Mouse (Mus musculus): Measurements from ENCODE around the gene Ggt1. TPM values are rescaled to one million over a fixed set of nuclear protein-coding genes. Genes with fewer than 3 reads are reported as not detected.

The Ggt1 gene
- 0.40 and 1.6 TPM in 2 replicates for polyA plus RNA-seq (2015; fragmentation: Nextera tagmentation; extraction: Ambion mirVana)

DNA sequence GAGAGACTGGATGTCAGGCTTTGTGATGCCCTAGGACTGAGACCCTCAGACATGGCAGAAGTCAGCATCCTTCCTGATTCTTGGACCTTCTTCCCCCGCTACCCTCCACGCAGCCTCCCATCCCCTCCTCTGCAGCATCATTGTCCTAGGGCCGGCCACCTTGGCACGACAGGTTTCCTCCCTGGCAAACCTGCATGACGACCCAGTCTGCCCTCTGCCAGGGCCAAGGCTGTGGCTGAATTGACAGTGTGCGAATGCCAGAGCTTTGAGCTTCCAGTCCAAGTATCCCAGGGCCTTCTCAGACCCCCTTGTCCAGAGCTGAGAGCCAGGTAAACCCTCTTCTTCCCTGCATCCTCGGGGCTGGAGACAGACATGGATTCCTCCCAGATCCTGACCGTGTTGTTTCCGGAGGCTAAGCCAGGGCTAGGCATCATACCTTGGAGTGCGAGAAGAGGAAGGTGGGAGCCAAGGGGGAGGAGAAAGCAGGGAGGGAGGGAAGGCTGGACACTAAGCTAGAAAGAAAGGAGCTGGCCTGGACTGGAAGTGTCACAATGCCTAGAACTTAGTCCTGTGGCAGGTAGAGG lies at the start of gene Ggt1:
Ggt1 (plus strand) TSS at position 534 of the 584 bp plus-strand sequence.
- Histone ChIP-seq H3K36me3 (peaks cover 10% of the 10 kb centered on the region), H3K27me3 (peaks cover 25% of the 10 kb centered on the region), H3K9ac (peak within 1 kb of the TSS; percentile 95), H3K27ac (replicated peaks) (peak within 1 kb of the TSS; percentile 96), H3K4me3 (peak within 1 kb of the TSS; percentile 67), H3K4me2 (peak within 1 kb of the TSS; percentile 70), H3K4me1 (replicated peaks) (peaks cover 49% of the 10 kb centered on the region), H3K9me3 (no peaks in the 10 kb centered on the region)
- whole genome bisulfite sequencing = 57% methylated on average over 10 of the region's 10 CpGs
- ATAC-seq (ENCODE audit: low read depth) = no peak

DNA sequence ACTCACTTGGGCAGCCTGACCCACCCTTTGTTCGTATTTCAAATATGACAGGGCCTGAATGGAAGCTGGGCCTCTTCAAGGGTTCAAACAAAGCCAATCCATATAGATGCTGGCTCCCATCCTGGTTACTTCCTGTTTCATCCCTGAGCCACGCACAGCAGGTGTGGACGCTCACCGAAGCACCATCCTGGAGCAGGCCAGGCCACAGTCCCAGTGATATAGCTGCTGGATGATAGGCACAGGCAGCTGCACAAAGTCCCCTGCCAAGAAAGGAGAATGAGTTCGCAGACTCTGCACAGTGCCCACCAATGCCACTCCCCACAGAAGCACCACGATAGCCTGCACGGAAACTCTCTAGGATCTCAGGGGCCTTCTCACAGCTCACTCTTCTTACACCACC lies 49.5 kb upstream of the Ggt1 start:
- Histone ChIP-seq H3K27ac (replicated peaks) (no peak overlapping the region), H3K27me3 (no peaks in the 10 kb centered on the region), H3K4me3 (no peak overlapping the region), H3K36me3 (peaks cover 50% of the 10 kb centered on the region), H3K4me2 (no peak overlapping the region), H3K4me1 (replicated peaks) (peaks cover 28% of the 10 kb centered on the region), H3K9me3 (no peaks in the 10 kb centered on the region), H3K9ac (no peak overlapping the region)
- ATAC-seq (ENCODE audit: low read depth) = no peak
- 96% methylated on average over 7 of the region's 7 CpGs for WGBS

DNA sequence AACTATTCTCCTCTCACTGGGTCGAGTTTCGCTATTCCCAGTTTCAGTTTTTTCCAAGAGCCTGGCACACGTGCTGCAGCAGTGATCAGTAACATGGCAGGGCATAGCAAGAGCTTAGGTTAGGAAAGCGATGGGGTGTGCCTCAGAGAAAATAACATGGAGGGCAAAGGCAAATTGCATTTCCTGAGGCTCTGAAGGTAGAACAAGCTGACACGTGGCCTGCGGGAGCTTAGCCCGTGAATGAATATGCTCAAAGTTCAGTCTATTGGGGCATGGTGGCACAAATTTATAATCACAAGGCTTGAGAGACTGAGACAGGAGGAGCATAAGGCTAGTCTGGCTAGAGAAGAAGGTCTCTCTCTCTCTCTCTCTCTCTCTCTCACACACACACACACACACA lies 48.6 kb upstream of the Ggt1 start:
- no peak for ATAC-seq (ENCODE audit: low read depth)
- Histone ChIP-seq H3K9me3 (no peaks in the 10 kb centered on the region), H3K27me3 (no peaks in the 10 kb centered on the region), H3K36me3 (peaks cover 41% of the 10 kb centered on the region), H3K9ac (no peak overlapping the region), H3K27ac (replicated peaks) (no peak overlapping the region), H3K4me2 (no peak overlapping the region), H3K4me1 (replicated peaks) (peaks cover 28% of the 10 kb centered on the region), H3K4me3 (no peak overlapping the region)
- WGBS = 87% methylated on average over 7 of the region's 7 CpGs

DNA sequence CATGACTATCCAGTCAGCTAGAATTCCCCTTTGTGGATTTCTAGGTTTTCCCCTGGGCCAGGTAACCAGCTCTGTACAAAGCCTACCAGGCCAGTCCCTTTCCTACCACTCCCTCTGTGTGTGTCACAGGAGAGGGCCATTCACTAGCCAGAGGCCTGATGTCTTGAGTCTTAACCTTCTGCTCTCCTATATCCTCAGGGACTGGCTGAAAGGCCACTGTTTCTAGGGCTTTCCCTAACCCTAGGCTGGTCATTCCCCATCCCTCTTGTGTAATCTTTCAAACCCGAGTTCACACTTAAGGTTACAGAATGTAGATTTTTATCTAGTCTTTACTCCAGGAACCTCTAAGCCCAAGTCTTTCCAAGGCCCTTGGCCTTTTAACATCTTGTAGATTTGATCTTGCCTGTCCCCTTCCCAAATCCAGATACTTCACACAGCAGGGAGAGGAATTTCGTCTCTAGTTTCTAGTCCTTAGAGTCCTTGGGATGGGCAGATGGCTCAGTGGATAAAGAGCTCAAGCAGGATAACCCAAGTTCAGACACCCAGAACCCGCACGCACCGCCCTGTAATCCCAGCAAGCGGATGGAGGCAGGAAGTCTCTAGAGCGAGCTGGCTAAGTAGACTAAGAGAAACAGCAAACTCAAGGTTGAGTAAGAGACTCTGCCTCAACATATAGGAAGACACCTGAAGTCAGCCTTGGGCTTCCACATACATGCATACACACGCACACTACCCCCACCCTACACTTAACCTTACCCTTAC lies 47.9 kb upstream of the Ggt1 start:
- no peak for ATAC-seq (ENCODE audit: low read depth)

DNA sequence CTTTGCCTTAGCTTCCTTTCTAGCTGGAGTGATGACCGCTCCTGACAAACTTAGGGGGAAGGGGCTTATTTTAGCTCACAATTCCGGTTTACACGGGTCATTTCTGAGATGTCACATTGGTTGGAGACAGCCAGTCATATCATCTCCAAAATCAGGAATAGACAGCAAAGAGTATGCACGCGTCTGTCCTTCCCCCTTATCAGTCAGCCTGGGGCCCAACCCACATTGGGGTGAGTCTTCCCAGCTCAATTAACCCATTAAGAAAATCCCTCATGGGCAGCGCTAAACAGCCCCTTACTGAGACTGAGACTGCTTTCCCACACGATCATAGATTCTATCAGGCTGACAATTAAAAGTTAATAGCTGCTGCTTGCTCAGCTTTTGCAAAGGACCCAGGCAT lies 47.0 kb upstream of the Ggt1 start:
- Histone ChIP-seq H3K9me3 (no peaks in the 10 kb centered on the region), H3K27ac (replicated peaks) (no peak overlapping the region), H3K36me3 (peaks cover 26% of the 10 kb centered on the region), H3K4me1 (replicated peaks) (peaks cover 39% of the 10 kb centered on the region), H3K4me3 (no peak overlapping the region), H3K27me3 (no peaks in the 10 kb centered on the region), H3K9ac (no peak overlapping the region), H3K4me2 (no peak overlapping the region)
- WGBS = 86% methylated on average over 7 of the region's 7 CpGs
- no peak for ATAC-seq (ENCODE audit: low read depth)

More for the DNA sequence above, 47.9 kb upstream of the Ggt1 start:
- Histone ChIP-seq H3K9ac (no peak overlapping the region), H3K4me3 (no peak overlapping the region), H3K4me1 (replicated peaks) (peaks cover 30% of the 10 kb centered on the region), H3K9me3 (no peaks in the 10 kb centered on the region), H3K36me3 (peaks cover 34% of the 10 kb centered on the region), H3K4me2 (no peak overlapping the region), H3K27me3 (no peaks in the 10 kb centered on the region), H3K27ac (replicated peaks) (no peak overlapping the region)
- 87% methylated on average over 8 of the region's 8 CpGs for WGBS

DNA sequence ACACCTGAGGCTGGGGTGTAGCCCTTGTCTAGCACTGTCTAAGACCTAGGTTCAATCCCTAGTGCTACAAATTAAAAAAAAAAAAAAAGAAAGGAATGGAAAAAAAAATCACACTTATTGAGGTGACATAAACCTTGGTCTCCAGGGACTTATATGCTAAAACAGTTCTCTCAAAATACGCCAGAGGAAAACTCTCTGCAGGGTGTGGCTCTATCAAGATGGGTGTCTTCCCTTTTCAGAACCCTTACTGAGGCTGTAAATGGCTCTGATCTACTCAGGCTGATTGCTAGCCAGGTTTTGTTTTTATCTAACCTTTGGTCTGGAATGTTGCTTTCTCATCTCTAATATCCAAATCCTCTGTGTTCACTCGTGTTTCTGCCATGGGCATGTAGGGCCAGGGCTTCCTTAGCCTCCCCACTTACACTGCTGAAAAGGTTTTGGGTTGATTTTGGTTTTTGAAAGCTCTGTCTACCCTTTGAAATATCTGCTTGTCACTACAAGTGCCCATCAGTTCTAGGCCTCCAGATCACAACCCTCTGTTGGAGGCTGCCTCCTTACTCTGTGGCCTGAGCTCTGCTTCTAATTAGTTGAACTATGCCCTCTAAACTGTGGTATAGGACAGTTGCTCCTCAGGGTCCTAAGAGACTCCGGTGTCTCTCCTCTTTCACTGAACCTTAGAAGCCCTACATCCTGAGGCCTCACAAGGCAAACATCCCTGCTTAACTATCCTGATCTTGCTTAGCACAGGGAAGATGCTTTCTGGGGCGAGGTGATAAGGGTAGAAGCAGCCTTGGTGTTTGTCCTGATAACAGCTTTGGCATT lies 46.0 kb upstream of the Ggt1 start:
- H3K27ac ChIP-seq (replicated peaks) = no peak overlapping the region

DNA sequence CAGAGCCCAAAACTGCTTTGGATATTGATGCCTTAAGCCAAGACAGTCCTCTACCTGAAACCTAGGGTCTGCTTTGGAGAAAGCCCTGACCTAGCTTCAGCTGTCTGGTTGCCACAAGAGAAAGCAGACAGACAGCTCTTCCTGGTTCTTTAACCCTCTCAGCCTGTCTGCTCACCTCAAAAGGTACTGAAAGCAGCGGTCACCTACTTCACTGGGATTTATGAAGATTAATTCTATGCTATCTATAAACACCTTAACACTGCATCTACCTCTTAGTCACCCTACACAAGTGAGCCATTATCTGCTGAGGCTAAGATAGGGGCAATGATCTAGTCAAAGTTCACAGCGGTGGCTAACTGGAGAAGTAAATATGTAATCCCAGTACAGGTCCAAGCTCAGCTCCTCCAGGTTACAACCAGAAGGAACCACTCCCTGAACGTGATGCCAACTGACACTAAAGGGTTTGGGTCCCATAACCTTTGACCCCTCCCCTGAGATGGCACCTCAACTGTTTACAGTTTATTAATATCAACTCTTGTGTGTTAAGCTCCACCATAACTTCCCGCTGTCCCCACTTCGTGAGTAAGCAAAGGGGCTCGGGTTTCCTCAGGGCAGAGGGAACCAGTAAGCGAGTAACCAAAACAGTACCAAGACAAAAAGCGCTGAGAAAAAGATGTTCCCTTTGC lies 45.2 kb upstream of the Ggt1 start:
- Histone ChIP-seq H3K27me3 (no peaks in the 10 kb centered on the region), H3K9me3 (no peaks in the 10 kb centered on the region), H3K36me3 (peaks cover 25% of the 10 kb centered on the region), H3K4me3 (peak overlapping the region; percentile 77), H3K4me1 (replicated peaks) (peaks cover 48% of the 10 kb centered on the region), H3K27ac (replicated peaks) (peak overlapping the region; percentile 97), H3K9ac (peak overlapping the region; percentile 89), H3K4me2 (peak overlapping the region; percentile 96)
- 25% methylated on average over 8 of the region's 8 CpGs for WGBS
- ATAC-seq (ENCODE audit: low read depth) = no peak

More for the DNA sequence above, 46.0 kb upstream of the Ggt1 start:
- Histone ChIP-seq H3K4me2 (peak overlapping the region; percentile 96), H3K36me3 (peaks cover 25% of the 10 kb centered on the region), H3K4me3 (peak overlapping the region; percentile 77), H3K27me3 (no peaks in the 10 kb centered on the region), H3K9ac (peak overlapping the region; percentile 89), H3K4me1 (replicated peaks) (peaks cover 43% of the 10 kb centered on the region), H3K9me3 (no peaks in the 10 kb centered on the region)
- no peak for ATAC-seq (ENCODE audit: low read depth)
- WGBS = 83% methylated on average over 4 of the region's 4 CpGs

DNA sequence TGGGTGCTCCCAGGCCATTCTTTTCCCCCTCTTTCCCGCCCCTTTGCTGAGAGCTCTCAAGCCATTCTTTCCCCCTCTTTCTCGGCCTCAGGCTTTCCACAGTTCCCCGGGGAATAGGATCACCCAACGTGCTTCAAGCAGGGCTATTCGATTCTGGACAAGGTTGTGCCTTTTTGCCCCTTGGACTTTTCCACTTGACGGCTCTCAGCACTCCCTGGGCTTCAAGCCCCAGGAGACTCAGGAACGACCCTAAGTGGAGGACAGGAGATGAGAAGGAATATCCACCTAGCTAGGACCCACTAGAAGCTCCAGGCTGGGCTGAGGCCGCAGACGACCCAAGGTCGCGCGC lies 44.7 kb upstream of the Ggt1 start:
- ATAC-seq (ENCODE audit: low read depth) = no peak
- Histone ChIP-seq H3K9ac (peak overlapping the region; percentile 89), H3K9me3 (no peaks in the 10 kb centered on the region), H3K36me3 (peaks cover 25% of the 10 kb centered on the region), H3K4me3 (peak overlapping the region; percentile 77), H3K27me3 (no peaks in the 10 kb centered on the region), H3K4me1 (replicated peaks) (peaks cover 50% of the 10 kb centered on the region), H3K4me2 (peak overlapping the region; percentile 96), H3K27ac (replicated peaks) (peak overlapping the region; percentile 97)
- 2% methylated on average over 12 of the region's 12 CpGs for WGBS

DNA sequence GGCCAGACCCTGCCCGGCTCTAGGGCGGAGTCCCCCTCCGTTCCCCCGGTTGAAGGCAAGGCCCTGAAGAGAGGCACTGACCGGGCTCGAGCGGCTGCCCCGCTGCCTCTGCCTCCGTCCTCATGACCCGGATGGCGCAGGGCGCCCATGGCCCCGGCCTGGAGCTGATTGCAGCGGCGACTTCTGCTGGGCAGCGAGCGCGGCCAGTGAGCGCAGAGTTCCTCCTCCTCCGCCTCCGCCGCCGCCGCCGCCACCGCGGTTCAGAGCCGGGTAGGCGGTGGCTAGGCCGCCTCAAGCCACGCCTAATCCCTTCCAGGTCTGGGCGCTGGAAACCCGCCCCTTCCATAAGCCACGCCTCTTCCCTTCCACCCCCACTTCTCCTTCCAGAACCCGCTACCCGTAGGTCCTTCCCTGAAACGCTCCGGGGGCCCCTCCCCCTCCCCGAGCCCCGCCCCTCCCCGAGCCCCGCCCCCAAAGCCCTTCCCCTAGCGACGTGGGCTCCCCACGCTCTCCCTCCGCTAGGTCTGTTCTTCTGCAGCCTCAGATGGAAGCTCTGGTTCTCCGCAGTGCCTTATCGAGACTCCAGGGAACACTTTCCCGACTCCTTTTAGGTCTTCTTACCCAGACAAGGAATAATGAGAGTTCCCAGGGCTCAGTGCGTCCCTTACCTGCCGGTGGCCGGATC lies 44.2 kb upstream of the Ggt1 start, which contains the start of gene Snrpd3:
Snrpd3 (plus strand) TSS at position 479 of the 685 bp plus-strand sequence.
- peak; percentile 96 for ATAC-seq (ENCODE audit: low read depth)
- under 1% methylated on average over 36 of the region's 52 CpGs for WGBS
- H3K36me3 ChIP-seq = peaks cover 28% of the 10 kb centered on the region
- peak within 1 kb of the TSS; percentile 96 for H3K4me2 ChIP-seq
- H3K27me3 ChIP-seq = no peaks in the 10 kb centered on the region
- H3K9me3 ChIP-seq = no peaks in the 10 kb centered on the region
- peak within 1 kb of the TSS; percentile 77 for H3K4me3 ChIP-seq
- peaks cover 50% of the 10 kb centered on the region for H3K4me1 ChIP-seq (replicated peaks)
- H3K9ac ChIP-seq = peak within 1 kb of the TSS; percentile 89
- H3K27ac ChIP-seq (replicated peaks) = peak within 1 kb of the TSS; percentile 97

DNA sequence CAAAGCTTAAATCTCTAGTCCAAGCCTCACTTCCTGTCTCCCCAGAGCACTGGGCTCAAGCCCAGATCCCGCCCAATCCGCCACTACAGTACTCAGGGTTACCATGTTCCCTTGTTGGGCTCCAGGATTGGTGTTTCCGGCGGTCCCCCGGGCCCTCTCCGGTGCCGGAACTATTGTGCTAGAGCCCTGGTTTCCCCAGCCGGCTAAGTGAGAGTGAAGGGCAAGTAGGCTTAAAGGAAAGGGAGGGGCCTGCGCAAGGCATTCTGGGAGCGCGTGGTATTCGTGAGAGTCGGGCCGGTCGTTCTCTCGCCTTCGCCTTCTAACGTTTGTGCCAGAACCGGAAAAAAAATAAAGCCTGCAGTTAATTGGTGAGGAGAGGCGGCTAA lies 43.7 kb upstream of the Ggt1 start, which contains the start of gene Gucd1:
Gucd1 (minus strand) TSS at position 215 of the 386 bp plus-strand sequence.
- Histone ChIP-seq H3K4me1 (replicated peaks) (peaks cover 50% of the 10 kb centered on the region), H3K9me3 (no peaks in the 10 kb centered on the region), H3K27me3 (no peaks in the 10 kb centered on the region), H3K36me3 (peaks cover 32% of the 10 kb centered on the region), H3K27ac (replicated peaks) (peak within 1 kb of the TSS; percentile 97), H3K4me3 (peak within 1 kb of the TSS; percentile 77), H3K9ac (peak within 1 kb of the TSS; percentile 89), H3K4me2 (peak within 1 kb of the TSS; percentile 96)
- 0% methylated on average over 20 of the region's 20 CpGs for WGBS
- peak; percentile 94 for ATAC-seq (ENCODE audit: low read depth)

DNA sequence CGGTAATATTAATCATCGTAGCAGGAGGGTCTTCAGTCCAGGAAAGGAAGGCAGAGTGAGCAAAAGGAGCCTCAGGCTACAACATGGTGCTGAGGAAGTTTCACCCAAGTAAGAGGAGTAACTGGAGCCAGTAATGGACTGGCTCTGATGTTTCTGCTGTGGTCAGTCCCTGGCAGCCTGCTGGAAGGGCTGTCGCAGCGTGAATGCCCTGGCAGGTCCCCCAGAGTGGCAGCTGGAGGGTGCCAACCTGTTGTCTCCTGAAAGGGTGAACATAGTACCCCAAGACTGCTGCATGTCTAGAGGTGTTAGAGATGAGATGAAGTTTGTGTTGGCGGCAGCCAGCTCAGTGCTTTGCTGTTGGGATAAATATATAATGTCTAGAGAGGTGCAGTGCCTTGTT lies 40.8 kb upstream of the Ggt1 start:
- Histone ChIP-seq H3K9me3 (no peaks in the 10 kb centered on the region), H3K4me3 (no peak overlapping the region), H3K9ac (no peak overlapping the region), H3K4me2 (no peak overlapping the region), H3K4me1 (replicated peaks) (peaks cover 33% of the 10 kb centered on the region), H3K27ac (replicated peaks) (no peak overlapping the region), H3K27me3 (no peaks in the 10 kb centered on the region), H3K36me3 (peaks cover 59% of the 10 kb centered on the region)
- WGBS = 96% methylated on average over 5 of the region's 5 CpGs
- ATAC-seq (ENCODE audit: low read depth) = no peak
